Mouse (Mus musculus) CH12.LX (cell line): ENCODE measurements at regions not wholly inside any gene's neighbourhood (a gene's known extent, or its start where the extent isn't known, plus 50 kb on each side); places are given as distances from the start of the nearest gene placed in this dataset.

Experiments
- EP300 ChIP-seq: IDR thresholded peaks from 2 replicates; pipeline ENCODE4 v1.6.1; 2011; ENCODE audit warnings: low read length, improper control_type of control experiment
- MAX ChIP-seq: IDR thresholded peaks from 2 replicates; pipeline ENCODE4 v1.6.1; 2011; ENCODE audit warnings: low read length, improper control_type of control experiment
- MEF2A ChIP-seq: IDR thresholded peaks from 2 replicates; pipeline ENCODE4 v1.6.1; 2014; ENCODE audit warnings: low read depth, mild to moderate bottlenecking, inconsistent platforms, low read length, improper control_type of control experiment, borderline replicate concordance
- MYC ChIP-seq: IDR thresholded peaks from 2 replicates; pipeline ENCODE4 v1.6.1; 2011; ENCODE audit warnings: low read depth, mild to moderate bottlenecking, improper control_type of control experiment, low read length
- NRF1 ChIP-seq: IDR thresholded peaks from 2 replicates; pipeline ENCODE4 v1.6.1; 2014; ENCODE audit warnings: low read depth, mild to moderate bottlenecking, inconsistent platforms, low read length, improper control_type of control experiment, moderate library complexity
- POLR2A ChIP-seq: IDR thresholded peaks from 2 replicates; pipeline ENCODE4 v1.6.1; 2011; ENCODE audit warnings: low read depth, mild to moderate bottlenecking, improper control_type of control experiment, low read length
- SIN3A ChIP-seq: IDR thresholded peaks from 2 replicates; pipeline ENCODE4 v1.6.1; 2012; ENCODE audit warnings: low read length, improper control_type of control experiment, inconsistent platforms
- ZC3H11A ChIP-seq: IDR thresholded peaks from 2 replicates; pipeline ENCODE4 v1.6.1; 2012; ENCODE audit warnings: low read depth, mild to moderate bottlenecking, inconsistent platforms, low read length, improper control_type of control experiment

DNA sequence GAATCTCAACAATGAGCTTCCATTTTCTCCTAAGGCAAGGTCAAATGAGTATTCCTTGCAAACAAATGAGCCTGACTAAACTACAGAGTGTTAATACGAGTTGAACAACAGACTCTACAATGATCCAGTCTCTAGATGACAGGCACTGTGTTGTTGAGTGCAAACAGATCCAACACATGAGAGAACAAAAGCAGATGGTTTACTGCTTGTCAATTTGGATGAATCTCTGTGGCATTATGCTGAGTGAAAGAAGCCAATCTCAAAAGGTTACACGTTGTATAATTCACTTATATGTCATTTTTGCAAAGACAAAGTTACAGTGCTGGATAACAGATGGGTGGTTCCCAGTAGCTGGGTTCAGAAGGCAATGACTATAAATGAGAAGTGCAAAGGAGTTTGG lies 217.1 kb upstream of the Gm6657 start:
- TF ChIP-seq ZC3H11A (no peak), SIN3A (no peak), EP300 (no peak), MAX (no peak), NRF1 (no peak), POLR2A (no peak), MYC (no peak), MEF2A (no peak)
